Comparison of ENCODE assay signal across 8 mouse cellular contexts in the genomic region with DNA sequence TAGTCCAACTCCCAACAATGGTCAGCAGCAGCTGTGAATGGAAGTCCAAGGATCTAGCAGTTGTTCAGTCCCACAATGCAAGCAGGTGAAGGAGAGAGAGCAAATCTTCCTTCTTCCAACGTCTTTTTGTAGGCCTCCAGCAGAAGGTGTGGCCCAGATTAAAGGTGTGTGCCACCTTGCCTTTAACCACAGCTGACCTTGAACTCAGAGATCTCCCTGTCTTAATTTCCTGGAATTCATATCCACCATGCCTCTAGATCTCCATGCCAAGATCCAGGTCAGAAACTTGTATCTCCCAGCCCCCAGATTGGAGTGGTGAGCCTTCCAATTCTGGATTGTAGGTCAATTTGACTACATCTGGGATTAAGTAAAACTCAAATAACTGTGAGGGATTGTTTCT. TPM values are rescaled to one million over a fixed set of nuclear protein-coding genes. Genes with fewer than 3 reads are reported as not detected.
A peak's percentile ranks its signal among the peaks of the same experiment; 100 is the strongest.
DNase-seq lines count a peak whose midpoint lies in the region; ATAC-seq and TF ChIP-seq lines count a peak whose summit lies in the region.

TSS of gene Wtap (minus strand) at position 101 of the 400 bp plus-strand sequence.

- WGBS in heart, adult 2 months, result 69% methylated on average over 1 of the region's 1 CpGs
- 92% methylated on average over 1 of the region's 1 CpGs for WGBS in midbrain, embryonic 14.5 days

- no peaks in the 10 kb centered on the region for H3K9me3 ChIP-seq in midbrain, embryonic 14.5 days (ENCODE audit: control insufficient read depth, low read length)

- ATAC-seq in common myeloid progenitor, adult 5-6 weeks (replicated peaks; ENCODE audit: low read depth, poor library complexity, severe bottlenecking), result no peak
- ATAC-seq in midbrain, embryonic 14.5 days (ENCODE audit: low FRiP score, low TSS enrichment), result no peak

- no peak for TF ChIP-seq POLR2A in heart, adult 2 months (IDR thresholded peaks at IDR 0.05; ENCODE audit: insufficient read depth, low read depth, low read length)

- peaks cover 8% of the 10 kb centered on the region for H3K36me3 ChIP-seq in heart, adult 2 months (ENCODE audit: control insufficient read depth, insufficient read depth, low read length)
- H3K36me3 ChIP-seq in midbrain, embryonic 14.5 days (ENCODE audit: control insufficient read depth, insufficient read depth, low read length), result no peaks in the 10 kb centered on the region

- intact Hi-C loops in heart, adult 2 months (cut with DNase I), result no loop called here

- peak within 1 kb of the TSS; percentile 77 for H3K4me2 ChIP-seq in midbrain, embryonic 14.5 days (ENCODE audit: low read length)

- no peak for TF ChIP-seq CTCF in heart, adult 2 months (IDR thresholded peaks at IDR 0.05)

- TF ChIP-seq EP300 in heart, adult 2 months (IDR thresholded peaks at IDR 0.05; ENCODE audit: insufficient read depth, low read depth, low read length), result no peak

- H3K4me1 ChIP-seq in heart, adult 2 months (ENCODE audit: control insufficient read depth, insufficient read depth, low read length), result peaks cover 3% of the 10 kb centered on the region
- H3K4me1 ChIP-seq in midbrain, embryonic 14.5 days (ENCODE audit: control insufficient read depth, insufficient read depth, low read length), result peaks cover 11% of the 10 kb centered on the region; the same call in 1 of the 2 replicates

- peak within 1 kb of the TSS; percentile 79 for H3K4me3 ChIP-seq in heart, adult 2 months
- H3K4me3 ChIP-seq in midbrain, embryonic 14.5 days (replicated peaks; ENCODE audit: low read depth, low read length), result peak within 1 kb of the TSS; percentile 99

- H3K79me2 ChIP-seq in heart, adult 2 months (replicated peaks; ENCODE audit: control insufficient read depth, insufficient read depth, low read length), result no peaks in the 10 kb centered on the region

- peak within 1 kb of the TSS; percentile 100 for H3K27ac ChIP-seq in heart, adult 2 months
- peak within 1 kb of the TSS; percentile 99 for H3K27ac ChIP-seq in midbrain, embryonic 14.5 days (replicated peaks; ENCODE audit: low read depth, low read length)

- DNase-seq in layer of hippocampus, adult 18-20 months (ENCODE audit: low spot score in 2 of 2), result no peak
- no peak for DNase-seq in layer of hippocampus, adult 11-12 months (ENCODE audit: low spot score)
- DNase-seq in heart, adult 2 months, result no peak
- DNase-seq in layer of hippocampus, postnatal 14 days (ENCODE audit: low spot score in 2 of 2), result no peak
- no peak for DNase-seq in midbrain, embryonic 14.5 days
- no peak for DNase-seq in urinary bladder, postnatal 4 days (ENCODE audit: low spot score in 2 of 2)
- DNase-seq in kidney, postnatal 4 days, result no peak

- no peak within 1 kb of the TSS for H3K9ac ChIP-seq in heart, adult 2 months (ENCODE audit: low read depth, low read length)
- peak within 1 kb of the TSS; percentile 99 for H3K9ac ChIP-seq in midbrain, embryonic 14.5 days (replicated peaks; ENCODE audit: low read length)

- H3K27me3 ChIP-seq in heart, adult 2 months (ENCODE audit: control insufficient read depth, insufficient read depth, low read length), result no peaks in the 10 kb centered on the region
- no peaks in the 10 kb centered on the region for H3K27me3 ChIP-seq in midbrain, embryonic 14.5 days (ENCODE audit: control insufficient read depth, insufficient read depth, low read length)

RNA-seq across cellular contexts. Expression of gene Wtap, which starts in this region (rescaled TPM):
- total RNA-seq in layer of hippocampus, adult 18-20 months (2021), result 10 to 100 TPM; 54.6 to 54.8 TPM
- total RNA-seq in common myeloid progenitor, adult 5-6 weeks (2017), result 274 and 376 TPM in 2 replicates
- 10 to 100 TPM; 30.7 to 34.0 TPM for total RNA-seq in heart, adult 2 months (2021)
- polyA plus RNA-seq in heart, adult 2 months (2012; rRNA removed), result 12.3 and 24.2 TPM in 2 replicates
- 10 to 100 TPM; 53.2 to 54.3 TPM for total RNA-seq in layer of hippocampus, postnatal 14 days (2021)
- 147 and 150 TPM in 2 replicates for polyA plus RNA-seq in midbrain, embryonic 14.5 days (2014; fragmentation: Nextera tagmentation; extraction: Ambion mirVana)
